Mouse (Mus musculus) cortical plate, adult 2 months (tissue): ENCODE measurements around the gene Edem1. TPM values are rescaled to one million over a fixed set of nuclear protein-coding genes. Genes with fewer than 3 reads are reported as not detected.

Experiments used
- H3K27ac ChIP-seq: fragments of 200-500 bp; 2 replicates; pipeline ENCODE4 v1.5.1; 2012; ENCODE audit warnings: low read length, control low read depth, inconsistent platforms; ENCODE audit not compliant: insufficient read depth
- H3K4me1 ChIP-seq: fragments of 200-500 bp; 2 replicates; pipeline ENCODE4 v1.6.1; 2011; ENCODE audit warnings: low read length; ENCODE audit not compliant: control insufficient read depth, insufficient read depth
- H3K4me3 ChIP-seq: fragments of 200-500 bp; 2 replicates; pipeline ENCODE4 v1.5.1; 2011; ENCODE audit warnings: mild to moderate bottlenecking, low read length, control low read depth; ENCODE audit not compliant: insufficient read depth
- CTCF ChIP-seq: fragments of 200-500 bp; IDR thresholded peaks from 2 replicates; pipeline ENCODE4 v1.5.1; 2011; ENCODE audit warnings: mild to moderate bottlenecking, control low read depth, low read length; ENCODE audit not compliant: insufficient read depth; ENCODE audit errors: extremely low read depth
- POLR2A ChIP-seq: fragments of 200-500 bp; IDR thresholded peaks from 2 replicates; pipeline ENCODE4 v1.6.1; 2011; ENCODE audit warnings: mild to moderate bottlenecking, low read length, control low read depth; ENCODE audit not compliant: insufficient read depth; ENCODE audit errors: extremely low read depth
- polyA plus RNA-seq: library from polyadenylated mRNA; depleted of rRNA; stranded (reverse); fragments of >200 nt; gene quantifications from 2 replicates; pipeline ENCODE4 v1.2.3, GENCODE M21; 2012

Gene Edem1
- polyA plus RNA-seq, 1 experiment = 12.9 TPM

GRCm38 (mm10) chr6:108827336-108827920, 1.0 kb upstream of the Edem1 start:
- TF ChIP-seq POLR2A = no peak
- TF ChIP-seq CTCF = no peak
- Histone ChIP-seq H3K27ac (peak overlapping the region; percentile 35; the same call in 1 of the 2 replicates), H3K4me3 (peak overlapping the region; percentile 81; the same call in 1 of the 2 replicates), H3K4me1 (peaks cover 1% of the 10 kb centered on the region; the same call in 1 of the 2 replicates)

GRCm38 (mm10) chr6:108828872-108829271, 431 bp downstream of the Edem1 start:
- Histone ChIP-seq H3K27ac (peak overlapping the region; percentile 81), H3K4me3 (peak overlapping the region; percentile 81), H3K4me1 (peaks cover 1% of the 10 kb centered on the region; the same call in 1 of the 2 replicates)
- TF ChIP-seq CTCF (no peak), POLR2A (no peak)

DNA sequence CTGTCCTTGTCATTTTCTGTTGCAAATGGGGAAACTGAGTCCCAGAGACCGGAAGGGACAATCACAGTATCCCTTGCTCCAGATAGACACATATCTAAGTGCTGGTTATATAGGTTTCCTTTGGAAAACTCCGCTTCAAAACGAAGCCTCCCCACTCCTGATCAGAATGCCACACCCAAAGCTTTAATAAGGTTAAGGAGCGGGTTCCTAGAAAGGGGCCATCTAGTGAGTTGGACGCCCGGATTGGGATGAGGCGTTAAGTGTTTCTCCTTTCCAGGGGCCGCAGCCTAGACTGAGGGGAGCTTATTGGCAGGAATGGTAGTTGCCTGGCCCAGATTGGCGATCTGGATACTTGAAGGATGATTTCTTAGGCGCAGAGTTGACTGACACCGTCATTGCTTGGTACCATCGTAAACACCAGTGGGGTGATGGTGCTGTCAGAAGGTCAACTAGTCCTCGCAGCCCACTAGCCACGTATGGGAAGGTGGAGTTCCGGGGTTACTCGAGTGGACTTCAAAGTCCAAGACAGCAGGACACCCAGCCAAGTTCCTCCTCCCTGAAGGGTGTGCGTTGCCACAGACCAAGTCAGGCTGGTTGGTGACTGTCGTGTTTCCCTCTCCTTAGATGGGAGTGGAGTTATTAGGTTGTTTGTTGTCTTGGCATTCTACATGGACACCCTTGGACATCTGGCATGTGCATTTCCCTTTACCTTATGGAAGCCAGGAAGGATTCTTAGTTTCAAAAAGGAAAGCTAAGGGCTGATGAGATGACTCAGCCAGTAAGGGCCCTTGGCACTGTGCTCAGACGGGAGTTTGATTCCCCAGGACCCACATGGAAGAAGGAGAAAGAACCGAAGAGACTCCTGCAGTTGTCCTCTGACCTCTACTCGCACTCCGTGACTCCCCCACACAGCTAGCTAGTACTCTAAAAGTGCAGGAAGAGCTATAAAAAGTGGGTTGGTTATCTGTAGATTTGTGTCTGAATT, 1.2 kb downstream of the Edem1 start:
- no peak for TF ChIP-seq CTCF
- TF ChIP-seq POLR2A = no peak

DNA sequence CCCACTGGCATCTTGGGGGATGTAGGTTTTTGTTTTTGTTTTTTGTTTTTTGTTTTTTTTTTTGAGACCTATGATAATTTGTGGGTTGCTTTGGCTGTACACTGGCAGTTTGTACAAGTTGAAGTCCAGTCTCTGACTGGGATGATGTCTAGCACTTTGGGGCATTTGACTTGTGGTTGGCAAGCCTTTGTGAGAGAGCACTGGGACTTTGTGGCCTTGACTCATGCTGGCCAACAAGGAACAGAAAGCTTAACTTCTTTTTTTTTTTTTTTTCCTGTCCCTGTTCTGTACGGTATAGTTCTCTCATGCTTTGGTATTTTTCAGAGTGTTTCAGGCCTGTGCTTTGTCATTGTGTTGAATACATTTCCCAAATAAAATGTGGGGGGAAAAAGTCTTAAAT, 3.7 kb downstream of the Edem1 start:
- TF ChIP-seq CTCF (no peak), POLR2A (no peak)
- no peak overlapping the region for H3K27ac ChIP-seq
- H3K4me1 ChIP-seq = peaks cover 8% of the 10 kb centered on the region
- no peak overlapping the region for H3K4me3 ChIP-seq

More for the DNA sequence above, 1.2 kb downstream of the Edem1 start:
- Histone ChIP-seq H3K4me1 (peaks cover 1% of the 10 kb centered on the region; the same call in 1 of the 2 replicates), H3K27ac (peak overlapping the region; percentile 81; the same call in 1 of the 2 replicates), H3K4me3 (peak overlapping the region; percentile 81)

DNA sequence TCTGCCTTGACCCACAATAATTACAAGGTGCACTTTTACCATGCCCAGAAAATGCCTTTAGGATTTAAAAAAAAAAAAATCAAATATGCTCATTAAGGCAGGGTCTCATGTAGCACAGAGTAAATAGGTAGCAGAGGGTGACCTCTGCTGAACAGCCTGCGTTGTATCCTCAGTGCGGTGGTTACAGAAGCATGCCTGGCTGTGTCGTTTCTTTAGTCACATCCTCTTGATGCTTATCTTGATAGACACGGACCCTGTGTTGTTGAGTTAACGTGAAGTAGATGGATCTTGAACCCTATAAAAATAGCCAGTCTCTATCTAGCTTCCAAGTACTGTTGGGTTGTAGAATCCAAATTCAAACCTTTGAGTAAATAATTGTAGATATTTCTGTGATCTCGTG, 4.5 kb downstream of the Edem1 start:
- Histone ChIP-seq H3K4me3 (no peak overlapping the region), H3K27ac (no peak overlapping the region), H3K4me1 (peaks cover 8% of the 10 kb centered on the region)
- TF ChIP-seq POLR2A (no peak), CTCF (no peak)

DNA sequence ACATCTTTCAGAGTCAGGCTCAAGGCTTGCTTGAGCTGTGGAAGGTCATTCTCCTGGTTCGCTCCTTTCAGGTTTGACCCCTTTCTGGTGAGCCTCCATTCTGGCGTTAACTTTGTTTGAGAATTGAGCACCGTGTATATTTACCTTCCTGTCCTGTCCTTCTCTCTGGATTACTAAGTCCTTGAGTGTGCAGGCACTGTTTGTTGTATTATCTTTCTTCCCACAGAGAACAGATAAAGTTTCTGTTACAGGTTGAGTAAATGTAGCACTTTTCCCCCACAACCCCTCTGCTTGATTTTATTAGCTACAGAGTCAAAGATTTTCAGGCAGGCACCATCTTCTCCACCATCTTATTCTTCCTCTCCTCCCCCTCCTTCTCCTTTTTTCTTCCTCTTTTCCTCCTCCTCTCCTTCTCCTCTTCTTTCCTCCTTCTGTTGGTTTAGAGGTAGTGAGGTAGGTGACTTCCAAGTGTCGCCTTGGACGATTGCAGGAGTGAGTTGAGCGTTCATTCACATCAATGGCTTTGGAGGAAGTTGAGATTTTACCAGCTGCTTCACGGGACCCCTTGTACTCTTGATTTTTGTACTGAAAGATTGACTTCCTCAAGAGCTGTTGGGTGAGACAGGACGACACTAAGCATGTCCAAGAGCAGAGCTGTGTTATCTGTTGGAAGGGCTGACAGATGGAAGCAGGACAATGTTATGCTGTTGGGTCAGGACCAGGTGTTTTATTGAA, 5.7 kb downstream of the Edem1 start:
- H3K27ac ChIP-seq = no peak overlapping the region
- TF ChIP-seq POLR2A (no peak), CTCF (no peak)
- peaks cover 8% of the 10 kb centered on the region for H3K4me1 ChIP-seq
- no peak overlapping the region for H3K4me3 ChIP-seq

- Histone ChIP-seq H3K27ac (peak overlapping the region; percentile 63; the same call in 1 of the 2 replicates), H3K4me3 (no peak overlapping the region), H3K4me1 (peaks cover 7% of the 10 kb centered on the region)
- TF ChIP-seq CTCF (no peak), POLR2A (no peak)
Measured at GRCm38 (mm10) chr6:108835765-108836691, 7.6 kb downstream of the Edem1 start.

- no peak for TF ChIP-seq CTCF
- no peak for TF ChIP-seq POLR2A
- H3K4me3 ChIP-seq = no peak overlapping the region
- H3K4me1 ChIP-seq = peaks cover 7% of the 10 kb centered on the region
- no peak overlapping the region for H3K27ac ChIP-seq
Measured at GRCm38 (mm10) chr6:108837081-108837480, 8.6 kb downstream of the Edem1 start.

- TF ChIP-seq POLR2A (no peak), CTCF (no peak)
- H3K4me1 ChIP-seq = peaks cover 7% of the 10 kb centered on the region
- no peak overlapping the region for H3K4me3 ChIP-seq
- H3K27ac ChIP-seq = no peak overlapping the region
Measured at GRCm38 (mm10) chr6:108837958-108838357, 9.5 kb downstream of the Edem1 start.
